Mouse (Mus musculus): ENCODE results near the gene Prok1. TPM values are rescaled to one million over a fixed set of nuclear protein-coding genes. Genes with fewer than 3 reads are reported as not detected.

Prok1 gene
- 10.8 and 12.8 TPM in 2 replicates for polyA plus RNA-seq (2012; rRNA removed)

DNA sequence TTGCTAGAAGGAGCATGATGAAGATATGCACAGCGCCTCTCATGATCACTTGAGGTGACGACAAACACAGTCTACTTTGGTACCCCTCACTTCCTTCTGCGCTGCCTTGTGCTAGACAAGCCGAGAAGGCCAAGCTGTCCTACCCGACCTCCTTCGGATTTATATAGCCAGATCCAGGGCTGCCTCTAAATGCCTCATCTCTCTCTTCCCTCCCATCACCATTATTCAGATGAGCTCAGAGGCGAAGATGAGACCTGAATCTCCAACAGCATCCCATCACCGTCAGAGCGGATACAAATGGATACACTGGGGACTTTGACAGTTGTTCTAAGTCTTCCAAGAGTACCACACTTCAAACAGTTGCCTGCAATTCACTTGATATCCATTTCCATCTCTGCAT, at the start of gene Prok1:
Gene Prok1 (minus strand): TSS at position 101 of the 400 bp plus-strand sequence.
- H3K4me3 ChIP-seq (ENCODE audit: insufficient read depth, low read depth, low read length), result no peak within 1 kb of the TSS
- 91% methylated on average over 9 of the region's 9 CpGs for WGBS

DNA sequence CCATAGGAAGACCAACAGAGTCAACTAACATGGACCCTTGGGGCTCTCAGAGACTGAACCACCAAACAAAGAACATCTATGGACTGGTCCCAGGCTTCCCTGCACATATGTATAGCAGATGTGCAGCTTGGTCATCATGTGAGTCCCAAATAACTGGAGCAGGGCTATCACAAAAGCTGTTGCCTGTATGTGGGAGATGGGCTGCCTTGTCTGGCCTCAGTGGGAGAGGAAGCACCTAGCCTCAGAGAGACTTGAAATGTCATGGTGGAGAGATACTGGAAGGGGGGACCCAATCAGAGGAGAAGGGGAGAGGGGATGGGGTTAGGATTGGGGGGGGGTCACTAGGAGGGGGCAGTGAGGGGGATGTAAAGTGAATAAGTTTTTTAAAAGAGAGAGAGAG, 47.8 kb upstream of the Prok1 start:
- no peak for DNase-seq
- TF ChIP-seq CTCF (conservative IDR thresholded peaks at IDR 0.05; ENCODE audit: insufficient read depth, insufficient read length, low read depth, low read length) (no peak), POLR2A (IDR thresholded peaks at IDR 0.05; ENCODE audit: low read depth, low read length) (no peak)
- peaks cover 5% of the 10 kb centered on the region; the same call in 1 of the 2 replicates for H3K36me3 ChIP-seq (ENCODE audit: control insufficient read depth, insufficient read depth, low read length)
- H3K27ac ChIP-seq (ENCODE audit: insufficient read depth, low read depth, low read length), result no peak overlapping the region
- peaks cover 4% of the 10 kb centered on the region; the same call in 1 of the 2 replicates for H3K4me1 ChIP-seq (ENCODE audit: control insufficient read depth, insufficient read depth, low read length)
- no peak overlapping the region for H3K4me3 ChIP-seq (ENCODE audit: insufficient read depth, low read depth, low read length)
- H3K27me3 ChIP-seq (replicated peaks; ENCODE audit: control insufficient read depth, insufficient read depth, low read length), result no peaks in the 10 kb centered on the region

More for the DNA sequence above, at the start of gene Prok1:
- peaks cover 19% of the 10 kb centered on the region for H3K4me1 ChIP-seq (ENCODE audit: control insufficient read depth, insufficient read depth, low read length)
- no peak for DNase-seq
- no peak for TF ChIP-seq CTCF (conservative IDR thresholded peaks at IDR 0.05; ENCODE audit: insufficient read depth, insufficient read length, low read depth, low read length)
- no peaks in the 10 kb centered on the region for H3K27me3 ChIP-seq (replicated peaks; ENCODE audit: control insufficient read depth, insufficient read depth, low read length)
- H3K27ac ChIP-seq (ENCODE audit: insufficient read depth, low read depth, low read length), result peak within 1 kb of the TSS; percentile 20; the same call in 1 of the 2 replicates
- H3K36me3 ChIP-seq (ENCODE audit: control insufficient read depth, insufficient read depth, low read length), result no peaks in the 10 kb centered on the region

DNA sequence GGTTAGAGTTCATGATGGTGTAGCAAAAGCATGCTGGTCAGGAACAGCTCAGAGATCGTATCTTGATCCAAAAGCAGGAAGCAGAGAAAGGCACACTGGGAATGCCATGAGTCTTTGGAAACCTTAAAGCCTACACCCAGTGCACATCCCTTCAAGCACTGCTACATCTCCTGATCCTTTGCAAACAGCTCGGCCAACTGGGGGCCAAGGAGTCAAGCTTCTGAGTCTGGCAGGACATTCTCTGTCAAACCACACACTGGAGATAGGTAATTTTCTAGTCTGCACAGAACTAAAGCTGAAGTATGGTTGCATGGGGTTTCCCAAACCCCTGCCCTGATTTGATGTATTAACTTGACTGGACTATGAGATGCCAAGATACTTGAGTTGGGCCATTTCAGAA, 46.6 kb upstream of the Prok1 start:
- Histone ChIP-seq H3K4me1 (ENCODE audit: control insufficient read depth, insufficient read depth, low read length) (peaks cover 2% of the 10 kb centered on the region; the same call in 1 of the 2 replicates), H3K27me3 (replicated peaks; ENCODE audit: control insufficient read depth, insufficient read depth, low read length) (no peaks in the 10 kb centered on the region), H3K27ac (ENCODE audit: insufficient read depth, low read depth, low read length) (no peak overlapping the region), H3K4me3 (ENCODE audit: insufficient read depth, low read depth, low read length) (no peak overlapping the region), H3K36me3 (ENCODE audit: control insufficient read depth, insufficient read depth, low read length) (peaks cover 8% of the 10 kb centered on the region)
- WGBS, result 76% methylated on average over 2 of the region's 2 CpGs
- no peak for DNase-seq
- TF ChIP-seq POLR2A (IDR thresholded peaks at IDR 0.05; ENCODE audit: low read depth, low read length) (no peak), CTCF (conservative IDR thresholded peaks at IDR 0.05; ENCODE audit: insufficient read depth, insufficient read length, low read depth, low read length) (no peak)

DNA sequence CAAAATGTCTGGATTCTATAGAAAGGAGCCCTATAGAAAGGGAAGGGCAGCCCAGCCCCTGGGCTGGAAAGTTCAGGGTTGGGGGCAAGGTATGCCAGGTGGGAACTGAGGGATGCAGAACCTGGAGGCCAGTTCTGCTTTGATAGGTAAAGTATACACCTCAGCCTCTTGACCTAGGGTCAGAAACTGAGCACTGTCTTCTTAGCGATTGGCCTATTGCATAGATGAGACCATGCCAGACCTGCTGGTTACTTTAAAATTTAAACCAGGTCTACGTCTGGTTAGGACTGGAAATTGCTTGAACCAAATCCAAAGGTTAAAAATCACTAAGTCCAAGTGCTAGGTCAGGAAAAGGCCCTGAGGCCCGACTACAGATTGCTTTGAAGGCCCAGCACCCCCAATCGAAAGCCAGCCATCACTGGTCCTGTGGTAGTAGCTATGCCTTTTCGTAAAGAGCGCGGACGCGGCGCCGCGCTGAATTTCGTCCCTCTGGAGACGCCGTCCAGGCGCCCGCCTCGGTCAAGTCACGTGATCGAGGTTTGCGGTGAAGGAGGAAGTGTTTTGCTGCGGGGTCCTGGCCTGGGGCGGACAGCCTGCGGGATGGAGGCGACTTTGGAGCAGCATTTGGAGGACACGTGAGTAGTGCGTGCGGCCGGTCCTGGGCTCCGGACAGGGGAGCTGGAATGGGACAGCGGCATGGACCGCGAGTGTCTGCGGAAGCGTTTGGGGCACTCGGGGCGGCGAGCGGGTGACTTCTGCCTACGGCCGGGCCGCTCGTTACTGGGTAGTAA, 39.2 kb upstream of the Prok1 start, which contains the start of gene Lamtor5:
Gene Lamtor5 (plus strand): TSS at position 380 of the 791 bp plus-strand sequence.
- Histone ChIP-seq H3K27ac (ENCODE audit: insufficient read depth, low read depth, low read length) (peak within 1 kb of the TSS; percentile 73), H3K4me1 (ENCODE audit: control insufficient read depth, insufficient read depth, low read length) (peaks cover 6% of the 10 kb centered on the region), H3K27me3 (replicated peaks; ENCODE audit: control insufficient read depth, insufficient read depth, low read length) (no peaks in the 10 kb centered on the region), H3K36me3 (ENCODE audit: control insufficient read depth, insufficient read depth, low read length) (peaks cover 6% of the 10 kb centered on the region), H3K4me3 (ENCODE audit: insufficient read depth, low read depth, low read length) (peak within 1 kb of the TSS; percentile 72)
- TF ChIP-seq CTCF (conservative IDR thresholded peaks at IDR 0.05; ENCODE audit: insufficient read depth, insufficient read length, low read depth, low read length), result no peak
- no peak for TF ChIP-seq POLR2A (IDR thresholded peaks at IDR 0.05; ENCODE audit: low read depth, low read length)
- DNase-seq, result peak; percentile 95
- WGBS, result 1% methylated on average over 43 of the region's 43 CpGs

DNA sequence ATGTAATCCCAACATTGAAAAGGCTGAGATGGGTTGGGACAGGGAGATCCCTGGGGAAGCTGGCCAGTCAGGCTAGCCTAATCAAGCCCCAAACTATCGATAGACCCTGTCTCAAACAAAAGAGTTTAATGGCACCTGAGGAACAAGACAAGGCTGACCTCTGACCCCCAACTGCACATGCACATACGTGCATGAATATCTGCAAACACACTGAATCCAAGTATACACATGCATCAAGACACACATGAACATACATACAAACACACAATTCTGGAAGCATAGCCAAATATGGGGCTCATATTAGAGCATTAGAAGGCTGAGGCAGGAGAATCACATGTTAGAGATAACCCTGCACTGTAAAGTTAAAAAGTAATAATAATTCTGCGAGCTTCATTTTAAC, 37.1 kb upstream of the Prok1 start:
- Histone ChIP-seq H3K36me3 (ENCODE audit: control insufficient read depth, insufficient read depth, low read length) (no peaks in the 10 kb centered on the region), H3K27me3 (replicated peaks; ENCODE audit: control insufficient read depth, insufficient read depth, low read length) (no peaks in the 10 kb centered on the region), H3K4me1 (ENCODE audit: control insufficient read depth, insufficient read depth, low read length) (peaks cover 6% of the 10 kb centered on the region), H3K27ac (ENCODE audit: insufficient read depth, low read depth, low read length) (no peak overlapping the region), H3K4me3 (ENCODE audit: insufficient read depth, low read depth, low read length) (no peak overlapping the region)
- TF ChIP-seq CTCF (conservative IDR thresholded peaks at IDR 0.05; ENCODE audit: insufficient read depth, insufficient read length, low read depth, low read length) (no peak), POLR2A (IDR thresholded peaks at IDR 0.05; ENCODE audit: low read depth, low read length) (no peak)
- DNase-seq, result no peak
- 86% methylated on average over 3 of the region's 3 CpGs for WGBS

DNA sequence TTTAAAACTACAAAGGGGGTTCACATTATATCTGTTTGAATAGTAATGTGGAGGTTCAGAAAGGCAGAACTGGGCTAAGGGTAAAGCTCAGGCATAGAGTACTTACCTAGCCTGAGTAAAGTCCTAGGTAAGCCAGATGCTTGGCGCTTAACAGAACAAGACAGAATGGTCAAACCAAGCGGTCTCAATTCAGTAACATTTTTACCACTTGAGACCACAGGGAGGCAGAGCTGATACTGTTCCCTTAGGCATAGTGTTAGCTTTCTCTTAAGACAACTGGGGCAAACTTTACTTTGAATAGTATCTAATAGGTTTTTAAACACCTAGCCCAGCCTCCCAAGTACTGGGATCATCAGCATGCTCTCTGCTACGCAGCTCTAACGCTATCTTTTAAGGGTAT, 36.5 kb upstream of the Prok1 start:
- TF ChIP-seq POLR2A (IDR thresholded peaks at IDR 0.05; ENCODE audit: low read depth, low read length), result no peak
- no peak for TF ChIP-seq CTCF (conservative IDR thresholded peaks at IDR 0.05; ENCODE audit: insufficient read depth, insufficient read length, low read depth, low read length)
- peak; percentile 56 for DNase-seq
- Histone ChIP-seq H3K4me3 (ENCODE audit: insufficient read depth, low read depth, low read length) (no peak overlapping the region), H3K27ac (ENCODE audit: insufficient read depth, low read depth, low read length) (no peak overlapping the region), H3K4me1 (ENCODE audit: control insufficient read depth, insufficient read depth, low read length) (peaks cover 6% of the 10 kb centered on the region; the same call in 1 of the 2 replicates), H3K27me3 (replicated peaks; ENCODE audit: control insufficient read depth, insufficient read depth, low read length) (no peaks in the 10 kb centered on the region), H3K36me3 (ENCODE audit: control insufficient read depth, insufficient read depth, low read length) (no peaks in the 10 kb centered on the region)
- 56% methylated on average over 4 of the region's 4 CpGs for WGBS

DNA sequence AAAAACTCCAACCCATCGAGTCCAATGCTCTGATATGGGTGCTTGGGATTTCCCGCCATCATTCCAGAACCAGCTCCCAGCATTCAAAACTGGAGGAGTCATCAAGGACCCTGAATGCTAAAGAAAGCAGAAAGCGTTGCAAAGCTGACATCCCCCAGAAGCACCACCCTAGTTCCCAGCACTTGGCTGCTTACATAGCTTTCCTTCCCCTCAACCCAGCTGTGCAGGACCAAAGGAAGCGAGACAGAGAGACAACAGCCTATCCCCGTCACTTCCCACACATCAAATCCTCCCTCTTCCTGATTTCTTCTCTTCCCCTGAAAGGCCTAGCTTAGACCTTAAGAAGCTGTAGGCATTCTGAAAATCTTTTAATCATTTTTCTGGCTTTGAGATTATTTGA, 35.8 kb upstream of the Prok1 start:
- DNase-seq, result no peak
- peaks cover 6% of the 10 kb centered on the region; the same call in 1 of the 2 replicates for H3K4me1 ChIP-seq (ENCODE audit: control insufficient read depth, insufficient read depth, low read length)
- no peak for TF ChIP-seq CTCF (conservative IDR thresholded peaks at IDR 0.05; ENCODE audit: insufficient read depth, insufficient read length, low read depth, low read length)
- no peak for TF ChIP-seq POLR2A (IDR thresholded peaks at IDR 0.05; ENCODE audit: low read depth, low read length)
- H3K4me3 ChIP-seq (ENCODE audit: insufficient read depth, low read depth, low read length), result no peak overlapping the region
- H3K27me3 ChIP-seq (replicated peaks; ENCODE audit: control insufficient read depth, insufficient read depth, low read length), result no peaks in the 10 kb centered on the region
- H3K36me3 ChIP-seq (ENCODE audit: control insufficient read depth, insufficient read depth, low read length), result no peaks in the 10 kb centered on the region
- no peak overlapping the region for H3K27ac ChIP-seq (ENCODE audit: insufficient read depth, low read depth, low read length)
- 76% methylated on average over 5 of the region's 5 CpGs for WGBS

All from kidney, adult 2 months (tissue).